Mouse (Mus musculus) T-helper 2 cell (primary cell): ENCODE data around the gene Cdc34.
"Not testable (repeated sequence)": the region's sequence is repeated elsewhere in the genome, so short reads cannot be mapped to it uniquely, and the experiment has no call there.

ENCODE experiments used
- in situ Hi-C: fragments of 300-600 bp; cut with MboI, MseI; formaldehyde crosslinking; loops from one replicate; pipeline ENCODE4 v1.15.1; 2025; ENCODE audit warnings: high pct_unique_total_duplicates

The Cdc34 gene

DNA sequence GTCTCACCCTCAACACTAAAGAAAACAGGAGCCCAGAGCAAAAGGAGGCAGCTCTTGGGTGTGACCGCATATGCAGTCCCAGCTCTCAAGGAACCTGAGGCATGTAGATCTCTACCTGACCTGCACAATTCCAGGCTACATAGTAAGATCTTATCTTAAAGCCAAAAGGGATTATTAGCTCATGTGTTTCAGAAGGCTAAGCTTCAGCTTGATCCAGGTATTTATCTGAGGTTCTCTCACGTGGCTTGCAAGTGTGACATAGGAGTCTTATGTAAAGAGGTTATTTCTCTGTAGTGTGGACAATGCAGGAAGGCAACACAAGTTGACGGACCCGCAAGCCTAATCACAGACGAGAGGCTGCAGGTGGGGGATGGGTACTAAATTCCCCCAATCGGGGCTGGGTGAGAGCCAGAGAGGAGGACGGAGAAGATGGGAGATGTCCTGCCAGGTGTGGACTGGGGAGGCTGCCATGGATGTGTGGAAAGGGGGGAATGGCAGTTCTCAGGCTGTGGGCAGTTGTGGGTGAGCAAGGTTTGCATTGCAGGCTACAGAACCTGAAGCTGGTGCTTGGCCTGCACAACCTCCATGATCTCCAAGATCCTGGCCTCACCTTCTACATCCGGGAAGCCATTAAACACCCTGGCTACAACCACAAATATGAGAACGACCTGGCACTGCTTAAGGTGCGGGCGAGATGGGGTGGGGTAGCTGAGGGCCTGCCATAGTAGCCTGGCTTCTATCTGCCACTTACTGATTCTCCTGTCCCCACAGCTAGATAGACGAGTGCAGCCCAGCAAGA lies 11.8 kb downstream of the Cdc34 start:
- in situ Hi-C loops = loop anchor here (25.0 kb wide), 1 partner anchor 1106 kb away; the partner anchor contains the start of gene Syde1

DNA sequence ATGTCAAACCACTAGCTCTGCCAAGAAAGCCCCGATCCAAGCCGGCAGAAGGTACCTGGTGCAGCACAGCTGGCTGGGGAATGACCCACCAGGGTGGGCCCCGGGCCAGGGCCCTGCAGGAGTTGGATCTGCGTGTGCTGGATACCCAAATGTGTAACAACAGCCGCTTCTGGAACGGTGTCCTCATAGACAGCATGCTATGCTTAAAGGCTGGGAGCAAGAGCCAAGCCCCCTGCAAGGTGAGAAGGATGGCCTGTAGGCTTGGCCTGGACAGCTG lies 12.3 kb downstream of the Cdc34 start:
- in situ Hi-C loops = loop anchor here (25.0 kb wide), 1 partner anchor 1107 kb away; the partner anchor contains the start of gene Syde1

- in situ Hi-C loops = loop anchor here (25.0 kb wide), 1 partner anchor 1108 kb away; the partner anchor contains the start of gene Syde1
Observed at GRCm38 (mm10) chr10:79695231-79696128, 13.5 kb downstream of the Cdc34 start.

- in situ Hi-C loops = loop anchor here (25.0 kb wide), 1 partner anchor 1109 kb away; the partner anchor contains the start of gene Syde1
Observed at GRCm38 (mm10) chr10:79696129-79696651, 14.2 kb downstream of the Cdc34 start.

DNA sequence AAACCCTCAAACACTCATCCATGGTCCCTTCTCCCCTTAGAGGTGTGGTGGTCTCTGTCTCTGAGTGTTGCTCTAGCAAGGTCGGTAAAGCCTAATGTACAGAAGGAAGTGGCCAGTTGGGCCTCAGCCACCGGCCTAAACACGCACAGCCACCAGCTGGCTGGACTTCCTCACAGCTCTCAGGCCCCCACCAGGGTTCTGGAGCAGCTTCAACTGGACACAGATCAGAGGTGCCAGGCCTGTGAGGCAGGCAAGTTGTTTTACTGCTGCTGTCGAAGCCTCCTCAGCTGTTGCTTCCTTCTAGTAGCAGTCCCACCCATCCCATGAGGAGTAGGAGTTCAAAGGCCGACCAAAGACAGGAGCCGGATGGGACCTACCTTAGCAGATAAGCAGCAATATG lies 15.9 kb downstream of the Cdc34 start:
- in situ Hi-C loops = loop anchor here (25.0 kb wide), 1 partner anchor 1111 kb away; the partner anchor contains the start of gene Syde1

DNA sequence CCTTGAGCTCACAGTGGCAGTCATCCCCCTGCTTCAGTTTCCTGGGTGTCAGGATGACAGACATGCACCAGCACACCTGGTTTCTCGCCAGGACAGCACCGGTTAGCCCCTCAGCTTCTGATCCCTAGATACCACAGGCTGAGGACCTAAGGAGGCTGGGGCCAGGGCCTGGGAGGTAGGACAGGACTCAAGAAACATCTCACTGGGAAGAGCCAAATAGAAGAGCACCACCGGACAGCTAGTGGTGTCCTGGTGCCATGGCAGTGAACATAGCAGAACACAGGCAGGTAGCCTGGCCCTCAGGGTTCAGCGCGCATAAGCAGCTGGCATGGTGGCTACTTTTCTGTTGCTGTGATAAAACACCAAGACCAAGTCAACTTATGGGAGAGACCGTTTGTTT lies 16.5 kb downstream of the Cdc34 start:
- in situ Hi-C loops = loop anchor here (25.0 kb wide), 1 partner anchor 1111 kb away; the partner anchor contains the start of gene Syde1

- in situ Hi-C loops = no loop called here
Observed at GRCm38 (mm10) chr10:79700676-79701075, 18.7 kb downstream of the Cdc34 start.

- in situ Hi-C loops = no loop called here
Observed at GRCm38 (mm10) chr10:79701443-79702129, 19.6 kb downstream of the Cdc34 start.

GRCm38 (mm10) chr10:79702970-79703369 lies 21.0 kb downstream of the Cdc34 start:
- in situ Hi-C loops = not testable (repeated sequence)

- in situ Hi-C loops = no loop called here
Observed at GRCm38 (mm10) chr10:79703541-79703940, 21.5 kb downstream of the Cdc34 start.

GRCm38 (mm10) chr10:79704065-79704969 lies 22.3 kb downstream of the Cdc34 start, which contains the start of gene Bsg:
Gene Bsg, plus strand, starts transcription at chr10:79704491.
- in situ Hi-C loops = no loop called here

- in situ Hi-C loops = no loop called here
Observed at GRCm38 (mm10) chr10:79704970-79705360, 23.0 kb downstream of the Cdc34 start.

DNA sequence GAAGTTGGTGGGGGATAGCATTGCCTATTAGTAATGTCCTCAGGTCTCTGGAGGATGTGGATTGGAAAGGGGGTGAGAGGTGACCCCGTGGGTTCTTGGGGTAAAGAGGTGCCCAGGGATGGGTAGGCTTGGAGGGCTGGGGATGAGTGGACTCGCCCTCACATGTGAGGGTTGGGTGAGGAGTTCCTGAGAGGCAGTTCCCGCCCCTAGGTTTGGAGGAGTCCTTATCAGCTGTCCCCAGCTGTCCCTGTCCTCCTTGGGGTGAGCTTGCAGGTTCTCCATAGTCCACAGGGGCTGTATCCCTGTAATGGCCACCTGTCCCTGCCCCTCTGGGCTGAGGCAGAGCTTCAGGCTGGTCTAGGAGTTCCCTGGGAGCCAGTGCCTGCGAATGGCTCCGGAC lies 24.0 kb downstream of the Cdc34 start:
- in situ Hi-C loops = no loop called here

- in situ Hi-C loops = no loop called here
Observed at GRCm38 (mm10) chr10:79706406-79707094, 24.6 kb downstream of the Cdc34 start.

- in situ Hi-C loops = no loop called here
Observed at GRCm38 (mm10) chr10:79707162-79707561, 25.2 kb downstream of the Cdc34 start.

GRCm38 (mm10) chr10:79707759-79708158 lies 25.8 kb downstream of the Cdc34 start:
- in situ Hi-C loops = no loop called here

- in situ Hi-C loops = no loop called here
Observed at GRCm38 (mm10) chr10:79708668-79709067, 26.7 kb downstream of the Cdc34 start.

- in situ Hi-C loops = no loop called here
Observed at GRCm38 (mm10) chr10:79709307-79709706, 27.3 kb downstream of the Cdc34 start.

GRCm38 (mm10) chr10:79712029-79712428 lies 30.0 kb downstream of the Cdc34 start:
- in situ Hi-C loops = no loop called here
